Mouse (Mus musculus) hindbrain, embryonic 16.5 days (tissue): Measurements from ENCODE around the gene Fsd1. TPM values are rescaled to one million over a fixed set of nuclear protein-coding genes. Genes with fewer than 3 reads are reported as not detected.

Experiments
- ATAC-seq: fragments of 200-750 bp; cut with Nextera tagmentation; 2 replicates; pipeline ENCODE4 v1.8.0; 2017; ENCODE audit warnings: moderate TSS enrichment, moderate library complexity
- H3K27ac ChIP-seq: fragments of 300-500 bp; sonication (generic); 2 replicates; pipeline ENCODE4 v1.5.1; 2014; ENCODE audit warnings: low read depth, mild to moderate bottlenecking, control low read depth, low read length, moderate library complexity
- H3K27me3 ChIP-seq: fragments of 300-500 bp; sonication (generic); replicated peaks from 2 replicates; pipeline ENCODE4 v1.6.1; 2014; ENCODE audit warnings: low read length; ENCODE audit not compliant: control insufficient read depth, insufficient read depth
- H3K36me3 ChIP-seq: fragments of 300-500 bp; sonication (generic); 2 replicates; pipeline ENCODE4 v1.6.1; 2014; ENCODE audit warnings: mild to moderate bottlenecking, low read length, moderate library complexity, mixed read lengths; ENCODE audit not compliant: control insufficient read depth, insufficient read depth
- H3K4me1 ChIP-seq: fragments of 300-500 bp; sonication (generic); 2 replicates; pipeline ENCODE4 v1.6.1; 2014; ENCODE audit warnings: low read depth, low read length; ENCODE audit not compliant: control insufficient read depth, insufficient read depth
- H3K4me2 ChIP-seq: fragments of 300-500 bp; sonication (generic); 2 replicates; pipeline ENCODE4 v1.6.1; 2014; ENCODE audit warnings: mild to moderate bottlenecking, low read length, control low read depth, moderate library complexity
- H3K4me3 ChIP-seq: fragments of 300-500 bp; sonication (generic); 2 replicates; pipeline ENCODE4 v1.5.1; 2014; ENCODE audit warnings: mild to moderate bottlenecking, low read length, control low read depth, moderate library complexity
- H3K9ac ChIP-seq: fragments of 300-500 bp; sonication (generic); 2 replicates; pipeline ENCODE4 v1.6.1; 2014; ENCODE audit warnings: low read depth, mild to moderate bottlenecking, control low read depth, low read length, moderate library complexity
- H3K9me3 ChIP-seq: fragments of 300-500 bp; sonication (generic); 2 replicates; pipeline ENCODE4 v1.6.1; 2014; ENCODE audit warnings: mild to moderate bottlenecking, low read length, moderate library complexity; ENCODE audit not compliant: control insufficient read depth
- WGBS: fragments of 180-500 bp; shearing (Covaris S2); extraction: QIAGEN DNeasy Blood & Tissue Kit; methylation state at CpG from one replicate; pipeline ENCODE4 v1.1.7; 2014; 5-methylcytosine and 5-hydroxymethylcytosine counted together
- polyA plus RNA-seq: library from polyadenylated mRNA; unstranded; fragments of >200 nt; fragmentation: Nextera tagmentation; extraction: Ambion mirVana; gene quantifications from 2 replicates; pipeline ENCODE4 v1.2.1, GENCODE M21; 2015

Fsd1 gene
- polyA plus RNA-seq, 1 experiment from 2014 or later: 252 TPM

GRCm38 (mm10) chr17:56021161-56021910, 35.0 kb downstream of the Fsd1 start:
- Histone ChIP-seq H3K9me3 (no peaks in the 10 kb centered on the region), H3K4me1 (peaks cover 5% of the 10 kb centered on the region; the same call in 1 of the 2 replicates), H3K36me3 (peaks cover 34% of the 10 kb centered on the region), H3K27ac (peak overlapping the region; percentile 63), H3K27me3 (no peaks in the 10 kb centered on the region), H3K4me3 (no peak overlapping the region), H3K9ac (peak overlapping the region; percentile 27; the same call in 1 of the 2 replicates), H3K4me2 (no peak overlapping the region)
- ATAC-seq: no peak
- 82% methylated on average over 4 of the region's 4 CpGs for whole genome bisulfite sequencing

GRCm38 (mm10) chr17:56022131-56022988, 36.1 kb downstream of the Fsd1 start:
- 0 out of 2 replicates have a peak overlapping the region, but pooled peaks have one; percentile 20 for H3K27ac ChIP-seq
- H3K27me3 ChIP-seq: no peaks in the 10 kb centered on the region
- H3K4me3 ChIP-seq: no peak overlapping the region
- 68% methylated on average over 2 of the region's 2 CpGs for WGBS
- H3K36me3 ChIP-seq: peaks cover 24% of the 10 kb centered on the region
- H3K9me3 ChIP-seq: no peaks in the 10 kb centered on the region
- no peak for ATAC-seq
- no peak overlapping the region for H3K4me2 ChIP-seq
- H3K9ac ChIP-seq: no peak overlapping the region
- H3K4me1 ChIP-seq: peaks cover 5% of the 10 kb centered on the region; the same call in 1 of the 2 replicates

GRCm38 (mm10) chr17:56022989-56023290, 36.6 kb downstream of the Fsd1 start:
- no peak for ATAC-seq
- no peak overlapping the region for H3K9ac ChIP-seq
- H3K4me1 ChIP-seq: peaks cover 5% of the 10 kb centered on the region; the same call in 1 of the 2 replicates
- H3K27me3 ChIP-seq: no peaks in the 10 kb centered on the region
- no peaks in the 10 kb centered on the region for H3K9me3 ChIP-seq
- peaks cover 18% of the 10 kb centered on the region for H3K36me3 ChIP-seq
- H3K27ac ChIP-seq: no peak overlapping the region
- H3K4me2 ChIP-seq: no peak overlapping the region
- H3K4me3 ChIP-seq: no peak overlapping the region
- WGBS: 72% methylated on average over 4 of the region's 4 CpGs

- ATAC-seq: no peak
- no peaks in the 10 kb centered on the region for H3K9me3 ChIP-seq
- no peak overlapping the region for H3K27ac ChIP-seq
- H3K4me2 ChIP-seq: no peak overlapping the region
- no peak overlapping the region for H3K4me3 ChIP-seq
- H3K27me3 ChIP-seq: no peaks in the 10 kb centered on the region
- H3K4me1 ChIP-seq: peaks cover 5% of the 10 kb centered on the region; the same call in 1 of the 2 replicates
- 78% methylated on average over 5 of the region's 5 CpGs for WGBS
- peaks cover 14% of the 10 kb centered on the region for H3K36me3 ChIP-seq
- no peak overlapping the region for H3K9ac ChIP-seq
Observed at GRCm38 (mm10) chr17:56023386-56023785, 37.1 kb downstream of the Fsd1 start.

DNA sequence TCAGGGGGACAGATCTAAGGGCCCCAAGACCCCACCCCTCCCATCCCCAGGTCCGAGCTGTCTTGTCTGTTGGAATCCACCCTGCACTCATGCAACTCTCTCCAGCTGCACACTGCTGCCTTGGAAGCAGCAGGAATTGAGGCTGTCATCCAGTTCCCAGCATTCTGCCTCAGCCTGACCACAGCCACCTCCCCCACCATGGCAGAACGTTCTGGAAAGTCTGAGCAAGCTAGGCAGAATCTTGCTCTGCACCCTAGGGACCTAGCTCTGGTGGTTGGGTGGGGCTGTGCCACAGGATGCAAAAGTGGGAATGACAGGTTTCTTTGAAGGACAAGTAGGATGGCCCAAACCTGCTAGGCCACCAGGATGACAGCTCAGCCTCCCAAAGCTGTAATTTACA, 38.2 kb downstream of the Fsd1 start:
- Histone ChIP-seq H3K36me3 (peaks cover 4% of the 10 kb centered on the region), H3K4me2 (no peak overlapping the region), H3K9me3 (no peaks in the 10 kb centered on the region), H3K27me3 (no peaks in the 10 kb centered on the region), H3K4me3 (no peak overlapping the region), H3K4me1 (peaks cover 5% of the 10 kb centered on the region; the same call in 1 of the 2 replicates), H3K27ac (no peak overlapping the region), H3K9ac (no peak overlapping the region)
- WGBS: 70% methylated on average over 2 of the region's 2 CpGs
- ATAC-seq: no peak

- H3K9ac ChIP-seq: no peak overlapping the region
- H3K27ac ChIP-seq: no peak overlapping the region
- 79% methylated on average over 5 of the region's 5 CpGs for WGBS
Observed at GRCm38 (mm10) chr17:56024931-56025330, 38.6 kb downstream of the Fsd1 start.

GRCm38 (mm10) chr17:56026303-56026702, 40.0 kb downstream of the Fsd1 start:
- WGBS: 100% methylated on average over 1 of the region's 1 CpGs
- Histone ChIP-seq H3K36me3 (no peaks in the 10 kb centered on the region), H3K4me2 (no peak overlapping the region), H3K27me3 (no peaks in the 10 kb centered on the region), H3K4me1 (peaks cover 9% of the 10 kb centered on the region; the same call in 1 of the 2 replicates), H3K9ac (no peak overlapping the region), H3K27ac (no peak overlapping the region), H3K4me3 (no peak overlapping the region), H3K9me3 (no peaks in the 10 kb centered on the region)
- no peak for ATAC-seq

More at GRCm38 (mm10) chr17:56024931-56025330, 38.6 kb downstream of the Fsd1 start:
- no peaks in the 10 kb centered on the region for H3K27me3 ChIP-seq
- peaks cover 5% of the 10 kb centered on the region; the same call in 1 of the 2 replicates for H3K4me1 ChIP-seq
- no peaks in the 10 kb centered on the region; the same call in 1 of the 2 replicates for H3K36me3 ChIP-seq
- no peaks in the 10 kb centered on the region for H3K9me3 ChIP-seq
- H3K4me2 ChIP-seq: no peak overlapping the region
- ATAC-seq: no peak
- H3K4me3 ChIP-seq: no peak overlapping the region

DNA sequence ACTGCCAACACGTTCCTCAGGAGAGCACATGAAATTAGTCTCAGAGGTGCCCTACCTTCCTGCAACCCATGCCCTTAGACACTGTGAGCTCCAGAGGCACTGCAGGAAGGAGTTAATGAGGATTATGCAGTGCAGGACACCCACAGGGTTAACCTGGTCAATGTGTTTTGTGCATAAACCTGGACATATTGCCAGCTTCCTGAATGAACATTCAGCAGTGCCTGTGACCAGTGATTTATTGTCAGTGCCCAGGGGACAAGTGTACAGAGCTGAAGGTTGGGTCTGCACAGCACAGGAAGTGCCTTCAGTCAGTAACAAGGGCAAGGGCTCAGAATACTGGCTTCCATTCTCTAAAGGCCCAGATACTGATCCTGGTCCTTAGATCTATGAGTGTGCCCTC, 40.6 kb downstream of the Fsd1 start:
- Histone ChIP-seq H3K27ac (no peak overlapping the region), H3K36me3 (0 out of 2 replicates have a peak, but pooled peaks cover under 1% of the 10 kb centered on the region), H3K4me2 (no peak overlapping the region), H3K9me3 (no peaks in the 10 kb centered on the region), H3K9ac (no peak overlapping the region), H3K27me3 (no peaks in the 10 kb centered on the region), H3K4me1 (peaks cover 5% of the 10 kb centered on the region), H3K4me3 (no peak overlapping the region)
- ATAC-seq: no peak
- WGBS: 82% methylated on average over 1 of the region's 1 CpGs
